Mouse (Mus musculus) frontal cortex, postnatal 25 days (tissue): ENCODE results near the gene Olfr548-ps1.

Source experiments
- DNase-seq, 2 experiments: peaks; one replicate each; pipeline ENCODE4 v3.0.0; 2022; ENCODE audit warnings: low spot score in 2 of 2

The Olfr548-ps1 gene

DNA sequence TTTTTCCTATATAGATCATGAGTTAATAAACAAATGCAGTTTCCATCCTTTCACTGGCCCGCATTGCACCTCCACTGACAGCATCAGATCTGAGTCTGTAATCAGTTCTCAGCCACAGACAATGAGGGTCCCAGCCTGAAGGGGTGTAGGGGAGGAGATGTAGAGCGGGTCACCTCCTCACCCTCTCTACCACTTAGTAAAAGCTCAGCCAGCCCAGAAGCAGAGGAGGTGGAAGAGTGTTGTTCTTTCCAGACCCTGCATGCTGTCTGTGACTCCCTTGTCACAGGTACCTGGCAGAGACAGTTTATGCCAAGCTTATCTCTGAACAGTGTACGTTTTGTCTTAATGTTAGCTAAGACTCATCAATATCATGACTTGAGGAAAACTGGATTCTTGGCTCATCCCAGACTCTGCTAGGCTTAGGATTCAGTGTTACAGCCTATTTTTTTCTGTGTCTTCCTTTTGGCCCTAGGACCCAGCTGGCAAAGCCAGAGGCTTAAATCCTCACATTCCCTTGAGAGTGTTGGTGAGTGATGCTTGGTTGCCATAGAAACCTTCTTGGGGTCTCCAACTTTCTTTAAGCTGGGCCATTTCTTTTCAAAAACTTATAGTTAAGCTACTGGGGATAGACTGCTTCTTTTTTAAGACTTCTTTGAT is 32.6 kb downstream of the Olfr548-ps1 start:
- no peak for DNase-seq

DNA sequence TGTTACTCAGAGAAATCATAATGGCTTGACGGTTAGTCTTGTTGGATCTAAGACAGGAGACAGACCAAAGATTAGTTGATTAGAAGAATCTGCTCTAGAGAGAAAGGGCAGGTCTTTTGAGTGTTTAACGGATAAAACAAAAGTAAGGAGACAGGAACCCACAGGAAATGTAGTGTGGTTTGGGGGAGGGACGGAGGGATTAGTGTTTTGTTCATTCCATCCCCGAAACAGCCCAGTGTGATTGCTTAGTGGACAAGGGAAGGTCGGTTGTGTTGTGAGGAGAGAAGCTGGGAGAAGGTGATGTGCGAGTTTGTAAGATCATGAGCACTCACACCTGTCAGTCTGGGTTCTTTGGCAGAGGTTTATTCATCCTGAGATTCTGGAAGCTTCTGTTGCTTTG is 35.3 kb downstream of the Olfr548-ps1 start:
- no peak for DNase-seq

DNA sequence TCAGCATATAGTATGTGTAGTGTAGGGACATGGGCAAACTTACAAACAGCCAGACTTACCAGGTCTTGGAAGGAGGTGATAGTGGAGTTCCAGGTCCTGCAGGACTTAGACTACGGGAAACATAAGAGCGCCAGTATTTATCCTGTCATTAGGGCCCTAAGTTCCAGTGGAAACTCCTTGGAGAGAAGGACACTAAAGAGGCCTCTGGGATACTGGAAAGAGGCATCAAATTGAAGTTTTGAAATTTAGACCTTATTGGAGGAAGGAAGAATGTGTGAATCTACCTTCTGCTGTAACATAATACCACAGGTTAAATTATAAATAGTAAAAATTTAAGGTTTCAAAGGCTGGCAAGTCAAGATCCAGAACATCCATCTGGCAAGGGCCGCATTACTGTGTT is 51.1 kb downstream of the Olfr548-ps1 start, which contains the start of gene Olfr551:
Gene Olfr551, minus strand, starts transcription at position 101 of the 400 bp plus-strand sequence.
- DNase-seq: no peak
